Mouse (Mus musculus) liver (tissue): Measurements from ENCODE around the gene Smbd1.

Source experiments
- DNase-seq: peaks from one replicate; pipeline ENCODE4 v3.0.0-alpha.2; 2020; ENCODE audit warnings: mixed read lengths

Gene Smbd1

DNA sequence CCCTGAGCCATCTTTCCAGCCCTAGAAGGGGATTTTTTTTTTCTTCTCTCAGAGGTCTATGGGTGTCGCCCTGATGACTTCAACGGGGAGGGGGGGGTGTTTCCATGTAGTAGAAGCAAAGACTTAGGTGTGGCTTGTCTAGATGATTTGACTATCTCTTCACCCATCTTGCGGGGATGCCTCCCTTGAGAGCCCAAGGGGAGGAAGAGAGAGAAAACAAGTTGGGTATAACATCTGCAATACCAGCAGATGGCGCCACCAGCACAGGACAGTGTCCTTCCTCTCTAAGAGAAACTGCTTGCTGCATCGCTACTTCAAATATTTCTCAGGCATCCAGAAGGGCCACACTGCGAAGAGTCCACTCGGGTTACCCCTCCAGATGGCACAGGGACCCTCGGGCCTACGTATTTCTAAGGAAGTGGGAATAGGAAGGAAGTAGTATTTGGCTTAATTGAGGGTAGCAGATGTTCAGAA lies 2.6 kb upstream of the Smbd1 start:
- peak; percentile 86 for DNase-seq

DNA sequence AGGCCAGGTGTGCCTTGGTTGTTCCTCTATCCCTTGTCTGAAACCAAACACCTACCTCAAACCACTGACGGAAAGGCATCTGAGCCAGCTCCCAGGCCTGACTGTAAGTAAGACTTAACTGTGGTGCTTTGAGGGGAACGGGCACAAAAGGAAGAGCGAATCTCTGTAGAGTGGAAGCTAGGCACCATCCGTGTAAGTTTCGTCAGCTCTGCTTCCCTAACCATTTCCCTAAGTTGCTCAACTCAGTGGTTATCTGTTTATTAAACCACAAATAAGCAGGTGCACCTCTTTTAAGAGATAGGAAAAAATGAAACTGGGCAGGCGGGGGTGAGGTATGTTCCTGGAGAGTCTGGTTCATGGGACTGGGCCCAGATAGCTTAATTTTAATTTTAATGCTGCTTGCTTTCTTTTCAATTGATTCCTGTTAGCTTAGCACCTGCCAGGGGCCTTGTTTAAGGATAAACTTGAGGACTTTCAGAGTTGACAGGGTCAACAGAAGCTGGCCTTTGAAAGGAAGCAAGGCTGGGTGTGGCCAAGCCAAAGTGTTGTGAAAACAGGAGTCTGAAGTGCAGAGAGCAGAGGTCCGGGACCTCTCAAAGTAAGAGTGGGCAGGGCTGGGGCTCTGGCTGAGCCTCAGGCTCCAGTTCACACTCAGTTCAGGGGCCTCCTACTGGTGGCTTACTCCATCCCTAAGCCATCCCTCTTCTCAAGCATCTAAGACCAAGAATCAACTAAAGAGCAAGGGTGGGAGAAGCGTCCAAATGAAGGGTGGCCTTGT lies 2.7 kb downstream of the Smbd1 start:
- DNase-seq, result peak; percentile 11

DNA sequence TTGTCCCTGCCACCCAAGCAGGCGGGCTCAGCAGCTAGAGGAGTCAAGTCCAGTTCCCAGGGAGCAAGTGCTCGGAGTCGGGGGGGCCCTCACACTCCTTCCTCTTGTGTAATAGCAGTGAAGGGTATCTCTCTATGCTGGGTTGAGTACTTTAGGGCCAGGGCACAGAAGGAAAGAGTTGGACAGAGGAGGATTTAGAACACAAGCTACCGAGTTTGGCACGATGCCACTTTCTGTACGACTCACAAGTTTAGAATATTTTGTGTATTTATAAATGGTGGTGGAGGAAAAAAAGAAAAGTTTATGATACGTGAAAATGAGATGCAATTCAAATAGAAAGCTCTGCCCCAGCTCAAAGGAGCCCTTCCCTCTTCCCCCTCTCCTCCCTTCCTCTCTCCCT lies 5.1 kb downstream of the Smbd1 start:
- DNase-seq, result no peak

DNA sequence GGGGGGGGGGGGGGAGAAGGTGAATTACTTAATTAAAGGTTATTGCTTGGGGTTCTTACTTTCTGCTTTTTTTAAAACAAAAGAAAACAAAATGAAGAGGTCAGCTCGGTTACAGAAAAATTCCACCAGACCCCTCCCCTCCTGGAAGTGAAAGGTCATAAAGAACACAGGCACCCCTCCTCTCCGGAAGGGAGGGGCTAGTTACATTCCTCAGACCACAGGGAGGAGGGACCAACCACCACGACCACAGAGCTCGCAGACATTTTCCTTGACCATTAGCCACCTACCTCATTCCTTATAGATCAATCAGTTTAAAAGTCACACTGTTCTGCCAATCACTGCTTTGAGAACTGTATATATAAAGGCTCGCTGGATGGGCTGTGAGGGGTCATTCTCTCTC lies 6.4 kb downstream of the Smbd1 start:
- no peak for DNase-seq

DNA sequence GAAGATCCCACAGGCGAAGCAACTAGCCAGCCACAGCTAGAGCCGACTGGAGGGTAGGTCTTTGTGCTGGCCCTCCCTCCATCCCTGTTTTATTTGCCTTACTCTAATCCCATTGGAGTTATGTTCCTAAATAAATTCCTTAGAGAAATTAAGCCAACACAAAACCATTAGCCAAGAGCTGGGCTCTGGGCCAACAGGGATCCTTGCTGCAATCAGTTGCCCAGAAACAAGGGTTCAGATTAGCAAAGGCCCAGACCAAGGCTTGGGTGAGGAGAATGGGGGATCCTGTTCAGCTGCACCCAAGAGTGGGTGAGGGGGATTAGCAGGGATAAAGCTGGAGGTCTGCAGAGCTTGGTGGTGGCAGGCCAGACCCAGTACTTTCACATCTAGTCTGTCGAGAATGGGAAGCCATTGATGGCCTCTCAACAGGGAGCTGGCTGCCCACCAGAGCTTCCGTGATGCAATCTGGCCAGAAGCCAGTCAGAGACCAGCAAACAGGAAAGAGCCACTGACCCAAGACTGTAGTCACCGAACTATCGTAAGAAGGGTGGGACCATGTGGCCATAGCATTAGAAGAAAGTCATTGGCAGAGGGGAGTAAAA lies 6.9 kb downstream of the Smbd1 start:
- peak; percentile 14 for DNase-seq

DNA sequence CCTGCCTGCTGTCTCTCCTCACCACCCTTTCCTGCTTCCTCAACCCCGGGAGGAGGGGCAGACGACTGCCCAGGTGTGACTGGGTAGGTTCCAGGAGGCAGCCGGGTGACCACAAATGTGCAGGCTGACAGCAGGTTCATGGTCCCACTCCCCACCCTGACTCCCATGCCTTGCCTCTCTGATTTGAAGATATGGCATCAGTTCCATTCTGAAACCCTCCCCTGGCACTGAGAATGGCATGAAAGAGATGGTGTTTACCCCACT lies 12.9 kb downstream of the Smbd1 start, which contains the start of gene Muc20:
Muc20 (minus strand) TSS at position 10 of the 264 bp plus-strand sequence.
- DNase-seq, result no peak

DNA sequence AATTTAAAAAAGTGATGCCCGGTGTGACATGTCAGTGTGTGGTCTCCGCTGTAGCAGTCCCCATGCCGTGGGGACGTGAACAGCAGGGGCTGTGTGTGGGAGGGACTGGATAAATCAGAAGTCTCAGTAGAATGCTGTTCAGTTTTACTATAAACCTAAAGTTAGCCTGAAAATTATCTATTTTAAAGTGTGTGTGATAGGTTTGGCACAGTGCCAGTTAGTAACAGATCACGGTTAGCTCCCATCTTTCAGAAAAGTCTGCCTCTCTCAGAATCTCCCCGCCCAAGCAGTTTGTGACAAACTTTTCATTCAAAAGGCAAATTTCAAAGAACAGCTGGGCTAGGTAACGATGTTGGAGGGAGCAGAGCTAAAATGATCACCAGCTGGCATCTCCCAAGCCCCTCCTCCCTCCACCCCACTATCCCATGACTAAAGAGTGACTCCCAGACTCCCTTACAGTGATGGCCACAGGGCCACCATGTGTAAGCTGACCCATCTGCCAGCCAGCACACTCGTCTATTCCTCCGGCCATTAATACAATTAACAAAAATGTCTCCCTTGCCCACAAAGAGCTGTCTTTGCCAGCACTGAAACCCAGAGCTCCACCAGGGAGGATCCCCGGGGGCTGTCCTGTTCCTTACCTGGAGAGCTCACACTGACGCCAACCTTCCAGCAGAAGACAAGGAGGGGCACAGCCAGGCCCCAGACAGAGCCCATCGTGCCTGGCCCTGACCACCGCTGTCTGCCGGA lies 13.4 kb downstream of the Smbd1 start:
- no peak for DNase-seq

DNA sequence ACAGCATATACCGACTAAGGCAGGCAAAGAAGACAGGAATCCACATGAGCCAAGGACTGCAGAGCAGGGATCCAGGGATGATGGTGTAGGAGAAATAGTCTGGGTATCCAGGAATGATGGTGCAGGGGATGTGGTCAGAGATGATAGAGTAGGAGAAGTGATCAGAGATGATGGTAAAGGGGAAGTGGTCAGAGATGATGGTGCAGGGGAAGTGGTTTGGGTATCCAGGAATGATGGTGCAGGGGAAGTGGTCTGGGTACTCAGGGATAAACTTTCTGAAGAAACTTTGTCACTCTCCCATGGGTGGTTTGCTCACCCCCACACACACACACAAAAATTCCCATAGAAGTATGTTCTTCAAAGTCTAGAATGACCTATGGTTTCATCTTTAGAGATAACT lies 15.1 kb downstream of the Smbd1 start:
- no peak for DNase-seq

DNA sequence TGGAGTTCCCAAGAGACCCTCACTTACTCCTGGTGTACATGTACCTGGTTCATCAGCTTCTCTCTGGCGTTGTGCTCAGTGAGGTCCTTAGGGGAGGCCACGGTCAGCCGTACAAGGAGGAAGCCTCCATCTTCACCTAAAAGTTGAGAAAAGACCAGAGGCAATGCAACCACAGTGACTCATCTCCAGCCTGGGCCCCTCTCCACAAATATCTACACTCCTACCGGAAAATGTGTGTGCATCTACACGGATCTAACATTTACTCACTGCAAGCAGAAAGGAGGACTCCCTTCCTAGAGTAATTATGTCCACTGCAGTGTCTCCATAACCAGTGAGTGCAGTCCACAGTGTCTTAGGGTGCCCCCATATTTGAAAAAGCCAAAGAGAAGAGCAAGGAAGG lies 20.2 kb downstream of the Smbd1 start:
- no peak for DNase-seq

DNA sequence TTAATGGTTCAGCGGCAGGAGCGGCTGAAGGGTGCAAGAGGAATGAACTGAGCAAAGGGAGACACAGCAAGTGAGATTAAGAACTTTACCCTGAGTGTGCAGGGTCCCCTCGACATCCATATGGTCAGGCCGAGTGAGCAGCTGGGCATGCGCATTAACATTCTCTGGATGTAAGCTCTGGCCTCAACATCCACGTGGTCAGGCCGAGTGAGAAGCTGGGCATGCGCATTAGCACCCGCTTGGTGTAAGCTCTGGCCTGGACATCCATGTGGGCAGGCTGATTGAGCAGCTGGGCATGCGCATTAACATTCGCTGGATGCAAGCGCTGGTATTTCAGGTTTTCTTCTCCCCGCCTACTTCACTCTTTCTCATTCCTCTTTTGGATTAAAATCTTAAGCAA lies 25.4 kb downstream of the Smbd1 start:
- no peak for DNase-seq

DNA sequence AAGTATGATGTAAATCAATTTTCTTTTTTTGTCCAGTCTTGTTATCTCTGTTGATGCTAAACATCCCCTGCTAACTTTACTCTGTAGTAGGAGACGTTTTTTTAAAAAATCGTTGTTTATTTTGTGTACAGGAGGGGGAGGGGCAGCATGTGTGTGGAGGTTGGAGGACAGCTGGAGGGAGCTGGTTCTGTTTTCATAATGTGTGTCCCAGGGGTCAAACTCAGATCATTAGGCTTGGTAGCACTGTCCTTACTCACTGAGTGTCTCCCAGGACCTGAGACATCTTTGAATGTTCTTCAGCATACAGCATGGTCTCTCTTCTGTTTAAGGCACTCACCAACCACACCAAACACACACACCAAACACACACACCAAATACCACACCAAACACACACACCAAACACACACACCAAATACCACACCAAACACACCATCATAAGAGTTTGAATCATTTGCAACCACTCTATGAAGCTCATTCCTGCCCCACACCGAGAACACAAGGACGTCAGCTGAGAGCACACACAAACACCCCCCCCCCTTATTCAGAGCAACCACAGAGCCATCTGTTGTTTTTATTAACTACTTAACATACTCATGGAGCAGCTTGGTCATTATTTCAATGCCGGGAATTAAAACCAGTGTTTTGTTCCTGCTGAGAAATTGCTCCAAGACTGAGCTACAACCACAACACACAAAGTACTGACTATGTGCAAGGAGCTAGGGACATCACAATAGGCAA lies 26.8 kb downstream of the Smbd1 start:
- DNase-seq, result no peak

DNA sequence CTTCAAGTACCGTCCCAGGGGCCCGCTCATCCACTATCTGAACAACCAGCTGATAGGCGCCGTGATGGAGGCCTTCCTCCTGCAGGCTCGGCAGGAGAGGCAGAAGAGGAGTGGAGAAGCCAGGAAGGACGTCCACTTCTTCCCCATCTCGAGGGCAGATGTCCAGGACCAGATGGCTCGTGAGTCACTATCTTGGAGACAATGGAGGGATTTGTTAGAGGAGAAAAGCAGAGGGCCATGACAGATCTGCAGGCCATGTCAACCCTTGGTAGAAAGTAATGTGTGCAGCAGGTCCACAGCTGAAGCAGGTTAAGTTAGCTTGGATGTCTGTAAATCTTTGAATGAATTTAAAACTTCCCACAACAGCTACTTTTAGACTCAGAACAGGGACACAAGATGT lies 31.3 kb downstream of the Smbd1 start:
- DNase-seq, result no peak

DNA sequence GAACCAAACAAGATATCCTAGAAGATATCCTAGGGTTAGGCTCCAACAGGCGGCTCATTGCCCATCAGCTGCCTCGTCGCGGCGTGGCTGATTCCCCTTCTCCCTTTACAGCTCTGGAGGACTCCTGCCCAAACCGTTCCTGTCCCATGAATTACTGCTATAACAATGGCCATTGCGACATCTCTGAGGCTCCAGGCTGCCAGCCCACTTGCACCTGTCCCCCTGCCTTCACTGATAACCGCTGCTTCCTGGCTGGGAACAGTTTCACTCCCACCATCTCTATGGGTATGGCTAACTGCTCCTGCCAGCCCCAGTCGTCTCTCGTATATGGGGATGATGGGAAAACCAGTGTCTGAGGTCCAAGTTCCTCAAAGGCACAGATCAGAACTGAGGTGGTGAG lies 33.6 kb downstream of the Smbd1 start:
- no peak for DNase-seq

DNA sequence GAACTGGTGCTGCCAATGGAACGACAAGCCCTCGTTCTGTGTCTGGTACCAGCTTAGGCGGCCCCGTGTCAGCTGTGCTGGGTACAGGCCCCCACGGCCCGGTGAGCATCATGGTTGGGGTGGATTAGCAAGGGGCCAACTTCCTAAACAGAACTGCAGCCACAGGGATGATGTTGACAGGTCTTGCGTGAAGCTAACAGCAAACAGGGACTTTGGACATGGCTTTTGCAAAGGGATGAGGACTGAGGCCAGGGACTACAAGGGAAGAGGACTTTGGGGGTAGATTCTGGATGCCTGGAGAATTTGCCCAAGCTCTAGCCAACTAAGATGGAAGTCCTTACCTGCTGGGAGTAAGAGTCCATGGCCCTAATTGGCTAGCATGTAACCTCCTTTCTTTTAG lies 43.4 kb downstream of the Smbd1 start:
- DNase-seq, result peak; percentile 14

DNA sequence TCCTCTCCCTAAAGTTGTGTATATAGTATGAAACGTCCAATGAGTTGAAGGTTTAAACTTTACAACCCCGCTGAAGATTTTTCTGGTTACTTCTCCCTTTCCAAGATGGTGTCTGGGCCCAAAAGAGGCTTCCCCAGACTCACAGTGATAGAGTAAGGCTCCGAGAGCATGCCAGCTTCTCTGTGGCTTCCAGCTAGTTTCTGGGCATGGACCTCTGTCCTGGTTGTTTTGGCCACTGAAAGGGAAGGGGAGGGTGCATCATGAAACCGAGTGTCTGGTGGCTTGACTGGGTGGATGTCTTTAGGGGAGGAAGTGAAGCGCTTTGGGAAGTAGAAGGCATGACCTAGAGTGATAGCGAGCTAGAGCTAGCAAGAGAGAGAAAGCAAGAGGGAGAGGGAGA lies 45.3 kb downstream of the Smbd1 start:
- DNase-seq, result no peak

DNA sequence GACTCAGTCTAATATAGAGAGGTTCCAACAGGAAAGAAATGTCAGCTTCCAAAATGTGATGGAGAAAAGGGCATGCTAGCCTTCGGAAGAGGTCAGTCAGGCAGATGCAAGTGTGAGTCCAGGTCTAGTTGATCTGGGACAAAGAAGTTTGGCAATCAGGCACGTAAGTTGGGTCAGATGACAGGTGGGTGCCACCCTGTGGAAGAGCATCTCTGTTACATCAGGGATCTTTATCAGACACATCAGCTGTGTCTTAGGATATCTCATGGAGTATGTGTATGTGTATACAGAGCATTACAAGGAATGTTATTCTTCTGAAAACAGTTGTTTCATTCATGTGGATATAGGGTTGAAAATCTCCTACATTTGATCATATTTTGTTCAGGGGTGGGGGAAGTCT lies 45.7 kb downstream of the Smbd1 start:
- DNase-seq, result no peak
